Mouse (Mus musculus): ENCODE data around the gene Rab8b. TPM values are rescaled to one million over a fixed set of nuclear protein-coding genes. Genes with fewer than 3 reads are reported as not detected.

Gene Rab8b
- polyA plus RNA-seq, 1 experiment from 2014 or later = 15.3 TPM

DNA sequence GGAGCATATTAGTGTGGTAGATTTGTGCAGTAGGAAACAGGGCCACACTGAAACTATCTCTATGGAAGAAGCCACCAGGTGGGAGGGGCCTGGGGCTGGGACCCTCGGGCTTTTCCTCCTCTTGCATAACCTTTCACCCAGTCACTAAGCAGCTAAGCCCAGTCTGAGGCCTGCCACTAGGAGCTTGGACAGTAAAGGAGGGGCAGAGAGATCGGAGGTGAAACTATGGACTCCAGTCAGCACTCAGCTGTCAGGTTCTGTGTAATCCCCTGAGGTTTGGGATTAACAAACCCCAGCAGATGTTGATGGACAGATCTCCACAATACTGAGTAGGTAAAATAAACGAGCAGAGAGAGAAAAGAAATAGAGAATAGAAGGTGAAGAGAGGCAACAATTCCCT is 33.1 kb downstream of the Rab8b start:
- H3K27ac ChIP-seq (ENCODE audit: low read depth, low read length) = no peak overlapping the region

DNA sequence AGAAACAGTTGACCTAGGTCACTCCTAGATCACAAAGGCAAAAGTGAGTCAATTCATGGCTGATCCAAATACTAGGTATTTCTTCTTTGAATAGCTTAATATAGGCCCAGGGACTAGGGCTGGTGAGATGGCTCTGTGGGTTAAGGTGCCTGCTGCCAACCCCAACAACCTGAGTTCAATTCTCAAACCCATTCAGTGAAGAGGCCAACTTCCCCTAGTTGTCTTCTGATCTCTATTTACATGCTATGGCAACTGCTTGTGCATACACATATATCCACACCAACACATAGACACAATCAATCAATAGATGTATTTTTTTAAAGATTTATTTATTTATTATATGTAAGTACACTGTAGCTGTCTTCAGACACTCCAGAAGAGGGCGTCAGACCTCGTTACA is 34.9 kb downstream of the Rab8b start:
- Histone ChIP-seq H3K4me3 (ENCODE audit: low read depth, low read length) (no peak overlapping the region), H3K36me3 (ENCODE audit: control insufficient read depth, insufficient read depth, low read length) (no peaks in the 10 kb centered on the region), H3K27ac (ENCODE audit: low read depth, low read length) (no peak overlapping the region), H3K9me3 (replicated peaks; ENCODE audit: control insufficient read depth, low read length) (no peaks in the 10 kb centered on the region), H3K4me1 (ENCODE audit: control insufficient read depth, insufficient read depth, low read length) (peaks cover 24% of the 10 kb centered on the region), H3K27me3 (replicated peaks; ENCODE audit: control insufficient read depth, insufficient read depth, low read length) (no peaks in the 10 kb centered on the region), H3K4me2 (ENCODE audit: low read length) (no peak overlapping the region), H3K9ac (ENCODE audit: low read length) (no peak overlapping the region)
- ATAC-seq (no peak), DNase-seq (ENCODE audit: low spot score) (no peak)
- WGBS = 90% methylated on average over 2 of the region's 2 CpGs

More for the DNA sequence above, 33.1 kb downstream of the Rab8b start:
- no peaks in the 10 kb centered on the region for H3K36me3 ChIP-seq (ENCODE audit: control insufficient read depth, insufficient read depth, low read length)
- H3K4me2 ChIP-seq (ENCODE audit: low read length) = no peak overlapping the region
- no peaks in the 10 kb centered on the region for H3K9me3 ChIP-seq (replicated peaks; ENCODE audit: control insufficient read depth, low read length)
- no peak overlapping the region for H3K9ac ChIP-seq (ENCODE audit: low read length)
- H3K27me3 ChIP-seq (replicated peaks; ENCODE audit: control insufficient read depth, insufficient read depth, low read length) = no peaks in the 10 kb centered on the region
- peaks cover 21% of the 10 kb centered on the region for H3K4me1 ChIP-seq (ENCODE audit: control insufficient read depth, insufficient read depth, low read length)
- no peak overlapping the region for H3K4me3 ChIP-seq (ENCODE audit: low read depth, low read length)
- DNase-seq (ENCODE audit: low spot score) (no peak), ATAC-seq (no peak)
- WGBS = 21% methylated on average over 3 of the region's 3 CpGs

DNA sequence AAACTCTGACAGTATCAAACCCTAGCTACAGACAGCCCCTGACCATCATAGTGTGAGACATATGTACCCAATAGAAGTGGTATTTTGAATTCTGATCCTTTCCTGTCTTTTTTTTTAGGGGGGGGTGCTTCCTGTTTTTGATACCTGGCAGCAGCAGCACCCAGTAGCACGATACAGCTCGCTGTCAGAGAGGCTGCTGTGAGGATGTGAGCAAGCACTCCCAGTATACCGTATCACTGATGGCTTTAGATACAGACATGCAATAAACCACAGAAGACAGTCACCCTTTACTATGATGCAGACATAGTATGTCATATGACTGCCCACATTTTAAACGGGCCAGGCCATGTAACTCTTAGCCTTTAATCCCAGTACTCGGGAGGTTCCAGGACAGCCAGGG is 36.0 kb downstream of the Rab8b start:
- H3K4me3 ChIP-seq (ENCODE audit: low read depth, low read length) = no peak overlapping the region
- no peaks in the 10 kb centered on the region for H3K9me3 ChIP-seq (replicated peaks; ENCODE audit: control insufficient read depth, low read length)
- 88% methylated on average over 5 of the region's 5 CpGs for WGBS
- no peaks in the 10 kb centered on the region for H3K27me3 ChIP-seq (replicated peaks; ENCODE audit: control insufficient read depth, insufficient read depth, low read length)
- ATAC-seq = no peak
- no peak overlapping the region for H3K9ac ChIP-seq (ENCODE audit: low read length)
- H3K4me2 ChIP-seq (ENCODE audit: low read length) = no peak overlapping the region
- peaks cover 21% of the 10 kb centered on the region for H3K4me1 ChIP-seq (ENCODE audit: control insufficient read depth, insufficient read depth, low read length)
- H3K27ac ChIP-seq (ENCODE audit: low read depth, low read length) = no peak overlapping the region
- no peaks in the 10 kb centered on the region for H3K36me3 ChIP-seq (ENCODE audit: control insufficient read depth, insufficient read depth, low read length)
- no peak for DNase-seq (ENCODE audit: low spot score)

DNA sequence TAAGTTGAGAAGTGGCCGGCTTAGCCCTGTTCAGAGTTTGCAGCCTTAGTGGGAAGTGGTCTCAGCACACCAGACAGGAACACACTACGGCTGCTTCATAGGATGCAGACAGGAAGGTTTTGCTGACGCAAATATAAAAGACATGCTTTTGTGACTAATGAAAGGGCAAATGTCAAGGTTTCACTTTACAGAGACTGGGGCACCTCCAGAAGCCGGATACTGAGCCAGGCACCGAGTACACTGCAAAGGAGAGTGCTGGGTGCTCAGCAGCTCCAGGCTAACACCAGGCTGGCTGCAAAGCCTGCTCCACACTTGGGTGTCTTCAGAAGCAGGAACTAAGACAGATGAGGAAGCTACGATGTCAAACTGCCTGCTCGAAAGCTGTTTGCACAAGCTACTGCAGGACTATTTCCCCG is 37.1 kb downstream of the Rab8b start:
- Histone ChIP-seq H3K36me3 (ENCODE audit: control insufficient read depth, insufficient read depth, low read length) (no peaks in the 10 kb centered on the region), H3K27me3 (replicated peaks; ENCODE audit: control insufficient read depth, insufficient read depth, low read length) (no peaks in the 10 kb centered on the region), H3K4me2 (ENCODE audit: low read length) (no peak overlapping the region), H3K4me1 (ENCODE audit: control insufficient read depth, insufficient read depth, low read length) (peaks cover 12% of the 10 kb centered on the region), H3K4me3 (ENCODE audit: low read depth, low read length) (no peak overlapping the region), H3K9me3 (replicated peaks; ENCODE audit: control insufficient read depth, low read length) (no peaks in the 10 kb centered on the region), H3K9ac (ENCODE audit: low read length) (no peak overlapping the region), H3K27ac (ENCODE audit: low read depth, low read length) (no peak overlapping the region)
- no peak for ATAC-seq
- DNase-seq (ENCODE audit: low spot score) = no peak
- 74% methylated on average over 8 of the region's 8 CpGs for WGBS

DNA sequence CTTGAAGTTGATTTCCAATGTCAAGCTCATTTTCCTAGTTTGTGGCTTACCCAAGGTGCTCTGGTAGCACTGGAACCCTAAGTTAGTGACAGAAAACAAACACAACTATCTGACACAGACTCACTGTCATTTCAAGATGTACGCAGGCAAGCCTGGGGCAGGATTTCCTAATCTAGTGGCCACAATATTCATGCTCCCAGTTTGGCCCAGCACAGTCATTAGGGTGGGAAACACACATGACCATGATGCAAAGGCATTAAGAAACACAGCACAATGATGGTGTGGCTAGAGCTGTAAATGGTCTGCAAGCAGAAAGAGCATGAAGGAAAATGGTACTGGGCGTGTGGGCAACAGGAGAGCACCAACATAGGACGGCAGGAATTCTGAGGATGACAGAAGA is 37.6 kb downstream of the Rab8b start:
- no peak overlapping the region for H3K4me2 ChIP-seq (ENCODE audit: low read length)
- no peak for DNase-seq (ENCODE audit: low spot score)
- H3K9me3 ChIP-seq (replicated peaks; ENCODE audit: control insufficient read depth, low read length) = no peaks in the 10 kb centered on the region
- peaks cover 8% of the 10 kb centered on the region for H3K4me1 ChIP-seq (ENCODE audit: control insufficient read depth, insufficient read depth, low read length)
- no peak overlapping the region for H3K27ac ChIP-seq (ENCODE audit: low read depth, low read length)
- no peak overlapping the region for H3K9ac ChIP-seq (ENCODE audit: low read length)
- no peak for ATAC-seq
- no peaks in the 10 kb centered on the region for H3K27me3 ChIP-seq (replicated peaks; ENCODE audit: control insufficient read depth, insufficient read depth, low read length)
- 85% methylated on average over 3 of the region's 3 CpGs for WGBS
- no peak overlapping the region for H3K4me3 ChIP-seq (ENCODE audit: low read depth, low read length)
- no peaks in the 10 kb centered on the region for H3K36me3 ChIP-seq (ENCODE audit: control insufficient read depth, insufficient read depth, low read length)

DNA sequence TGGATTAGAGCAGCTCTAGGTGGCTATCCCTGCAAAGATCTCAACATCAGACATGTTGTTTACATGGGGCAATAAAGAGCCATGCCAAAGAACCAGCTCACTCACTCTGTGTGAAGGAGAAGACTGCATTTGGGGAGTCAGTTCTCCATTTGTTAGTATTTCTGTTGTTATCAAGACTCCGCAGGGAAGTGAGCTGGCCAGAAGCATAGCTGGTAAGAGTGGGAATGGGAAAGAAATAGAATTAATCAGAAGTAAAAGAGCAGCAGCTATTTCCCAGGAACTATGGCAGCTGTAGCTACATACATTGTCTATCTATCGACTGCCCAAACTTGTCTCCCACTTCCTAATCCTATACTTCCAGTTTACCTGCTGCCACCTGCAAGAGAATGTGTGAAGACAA is 38.7 kb downstream of the Rab8b start:
- Histone ChIP-seq H3K4me1 (ENCODE audit: control insufficient read depth, insufficient read depth, low read length) (peaks cover 6% of the 10 kb centered on the region), H3K9me3 (replicated peaks; ENCODE audit: control insufficient read depth, low read length) (no peaks in the 10 kb centered on the region), H3K36me3 (ENCODE audit: control insufficient read depth, insufficient read depth, low read length) (no peaks in the 10 kb centered on the region), H3K9ac (ENCODE audit: low read length) (no peak overlapping the region), H3K4me3 (ENCODE audit: low read depth, low read length) (no peak overlapping the region), H3K27me3 (replicated peaks; ENCODE audit: control insufficient read depth, insufficient read depth, low read length) (no peaks in the 10 kb centered on the region), H3K4me2 (ENCODE audit: low read length) (no peak overlapping the region), H3K27ac (ENCODE audit: low read depth, low read length) (no peak overlapping the region)
- ATAC-seq (no peak), DNase-seq (ENCODE audit: low spot score) (no peak)
- WGBS = 86% methylated on average over 2 of the region's 2 CpGs

DNA sequence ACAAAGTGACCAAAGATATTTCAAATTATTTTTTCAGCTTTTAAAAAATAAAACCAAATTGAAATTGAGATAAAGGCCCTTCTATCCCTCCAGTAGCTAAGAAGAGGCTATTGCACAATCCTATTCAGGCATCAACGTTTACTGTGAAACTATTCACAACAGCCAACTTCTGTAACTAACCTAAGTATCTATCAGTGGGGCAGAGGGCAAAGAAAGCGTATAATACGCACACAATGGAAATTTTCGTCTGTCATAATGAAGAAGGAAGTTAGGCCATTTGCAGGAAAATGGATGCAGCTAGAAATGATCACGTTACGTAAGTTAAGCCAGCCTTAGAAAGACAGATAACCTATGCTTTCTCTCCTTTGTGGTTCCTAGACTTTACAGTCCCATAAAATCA is 40.0 kb downstream of the Rab8b start:
- no peak overlapping the region for H3K9ac ChIP-seq (ENCODE audit: low read length)
- ATAC-seq = no peak
- no peak overlapping the region for H3K4me3 ChIP-seq (ENCODE audit: low read depth, low read length)
- H3K4me1 ChIP-seq (ENCODE audit: control insufficient read depth, insufficient read depth, low read length) = peaks cover 6% of the 10 kb centered on the region
- H3K27ac ChIP-seq (ENCODE audit: low read depth, low read length) = no peak overlapping the region
- 90% methylated on average over 6 of the region's 6 CpGs for WGBS
- DNase-seq (ENCODE audit: low spot score) = no peak
- H3K36me3 ChIP-seq (ENCODE audit: control insufficient read depth, insufficient read depth, low read length) = no peaks in the 10 kb centered on the region
- peaks cover 3% of the 10 kb centered on the region; the same call in 1 of the 2 replicates for H3K9me3 ChIP-seq (replicated peaks; ENCODE audit: control insufficient read depth, low read length)
- no peaks in the 10 kb centered on the region for H3K27me3 ChIP-seq (replicated peaks; ENCODE audit: control insufficient read depth, insufficient read depth, low read length)
- H3K4me2 ChIP-seq (ENCODE audit: low read length) = no peak overlapping the region

DNA sequence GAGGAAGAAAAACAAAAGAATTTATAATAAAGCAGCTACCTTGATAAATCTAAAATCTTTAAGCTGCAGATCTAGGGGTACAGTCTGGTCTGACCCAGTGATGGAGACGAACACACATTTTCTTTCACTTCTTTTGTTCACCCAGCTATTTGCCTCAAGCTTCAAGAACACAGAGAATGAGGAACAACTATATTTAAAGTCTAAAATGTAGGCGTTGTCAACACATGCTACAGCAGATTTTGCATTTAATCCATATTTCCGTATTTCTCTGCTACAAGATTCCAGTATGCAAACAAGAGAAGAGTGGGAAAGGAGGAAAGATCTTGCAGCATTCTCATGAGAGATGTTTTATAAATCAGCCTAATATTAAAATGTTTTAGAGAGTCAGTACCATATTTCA is 40.6 kb downstream of the Rab8b start:
- ATAC-seq (no peak), DNase-seq (ENCODE audit: low spot score) (no peak)
- H3K9ac ChIP-seq (ENCODE audit: low read length) = no peak overlapping the region
- H3K9me3 ChIP-seq (replicated peaks; ENCODE audit: control insufficient read depth, low read length) = peaks cover 3% of the 10 kb centered on the region; the same call in 1 of the 2 replicates
- no peak overlapping the region for H3K4me2 ChIP-seq (ENCODE audit: low read length)
- H3K27me3 ChIP-seq (replicated peaks; ENCODE audit: control insufficient read depth, insufficient read depth, low read length) = no peaks in the 10 kb centered on the region
- peaks cover 6% of the 10 kb centered on the region for H3K4me1 ChIP-seq (ENCODE audit: control insufficient read depth, insufficient read depth, low read length)
- H3K36me3 ChIP-seq (ENCODE audit: control insufficient read depth, insufficient read depth, low read length) = no peaks in the 10 kb centered on the region
- 95% methylated on average over 3 of the region's 3 CpGs for WGBS
- no peak overlapping the region for H3K4me3 ChIP-seq (ENCODE audit: low read depth, low read length)
- no peak overlapping the region for H3K27ac ChIP-seq (ENCODE audit: low read depth, low read length)

DNA sequence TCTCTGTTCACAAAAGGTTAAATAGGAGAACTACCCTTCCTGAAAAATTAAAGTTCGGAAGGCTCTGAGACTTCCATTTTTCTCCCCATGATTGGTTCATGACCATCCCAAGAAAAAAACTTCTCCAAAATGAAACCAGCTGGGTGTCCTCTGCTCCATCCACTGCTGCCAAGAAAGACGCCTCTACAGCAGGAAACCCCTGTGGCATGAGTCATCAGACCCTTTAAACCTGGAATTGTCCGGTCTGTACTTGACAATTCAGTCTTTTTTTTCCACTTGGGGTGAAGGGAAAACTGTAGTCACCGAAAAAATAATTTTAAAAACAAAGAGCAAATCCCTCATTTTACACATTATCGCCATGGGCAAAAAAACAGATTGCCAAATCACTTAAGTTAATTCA is 42.9 kb downstream of the Rab8b start:
- Histone ChIP-seq H3K4me2 (ENCODE audit: low read length) (no peak overlapping the region), H3K36me3 (ENCODE audit: control insufficient read depth, insufficient read depth, low read length) (no peaks in the 10 kb centered on the region), H3K9ac (ENCODE audit: low read length) (no peak overlapping the region), H3K4me1 (ENCODE audit: control insufficient read depth, insufficient read depth, low read length) (peaks cover 3% of the 10 kb centered on the region; the same call in 1 of the 2 replicates), H3K27me3 (replicated peaks; ENCODE audit: control insufficient read depth, insufficient read depth, low read length) (no peaks in the 10 kb centered on the region), H3K27ac (ENCODE audit: low read depth, low read length) (no peak overlapping the region), H3K4me3 (ENCODE audit: low read depth, low read length) (no peak overlapping the region), H3K9me3 (replicated peaks; ENCODE audit: control insufficient read depth, low read length) (peaks cover 3% of the 10 kb centered on the region; the same call in 1 of the 2 replicates)
- DNase-seq (ENCODE audit: low spot score) (no peak), ATAC-seq (no peak)
- 91% methylated on average over 5 of the region's 5 CpGs for WGBS
